Mouse (Mus musculus) myocyte (in vitro differentiated cells): ENCODE measurements around the gene Cldn2. TPM values are rescaled to one million over a fixed set of nuclear protein-coding genes. Genes with fewer than 3 reads are reported as not detected.
"Not testable (repeated sequence)": the region's sequence is repeated elsewhere in the genome, so short reads cannot be mapped to it uniquely, and the experiment has no call there.

ENCODE experiments used
- H3K27me3 ChIP-seq: one replicate; pipeline ENCODE4 v1.6.1; 2011; ENCODE audit not compliant: control insufficient read depth, insufficient read depth, insufficient read length
- H3K36me3 ChIP-seq: one replicate; pipeline ENCODE4 v1.6.1; 2011; ENCODE audit not compliant: control insufficient read depth, insufficient read depth
- H3K4me2 ChIP-seq: one replicate; pipeline ENCODE4 v1.6.1; 2011; ENCODE audit warnings: low read depth, control low read depth
- H3K4me3 ChIP-seq: one replicate; pipeline ENCODE4 v1.5.1; 2011; ENCODE audit warnings: mild to moderate bottlenecking, control low read depth, moderate library complexity
- H3K79me2 ChIP-seq: one replicate; pipeline ENCODE4 v1.6.1; 2011; ENCODE audit not compliant: control insufficient read depth, insufficient read depth
- H3ac ChIP-seq: one replicate; pipeline ENCODE4 v1.6.1; 2011; ENCODE audit not compliant: control insufficient read depth, insufficient read length
- CEBPB ChIP-seq: IDR thresholded peaks from 2 replicates; pipeline ENCODE4 v1.6.1; 2011; ENCODE audit warnings: mild to moderate bottlenecking, moderate library complexity; ENCODE audit not compliant: poor library complexity, insufficient read depth, severe bottlenecking
- E2F4 ChIP-seq: IDR thresholded peaks from one replicate; pipeline ENCODE4 v1.6.1; 2011; ENCODE audit warnings: mild to moderate bottlenecking, control low read depth, moderate library complexity; ENCODE audit not compliant: insufficient read depth
- MAX ChIP-seq: IDR thresholded peaks from one replicate; pipeline ENCODE4 v1.6.1; 2011; ENCODE audit warnings: low read depth, mild to moderate bottlenecking, control low read depth
- MYOD1 ChIP-seq, 3 experiments: IDR thresholded peaks; one replicate each; pipeline ENCODE4 v1.6.1; 2011; ENCODE audit warnings: control low read depth in 2 of 3, low read depth in 2 of 3, mild to moderate bottlenecking in 2 of 3, moderate library complexity in 1 of 3; ENCODE audit not compliant: insufficient read length in 2 of 3, control insufficient read depth in 1 of 3
- MYOG ChIP-seq, 3 experiments: IDR thresholded peaks; one replicate each; pipeline ENCODE4 v1.6.1; 2011; ENCODE audit warnings: control low read depth in 2 of 3, low read depth in 2 of 3, mild to moderate bottlenecking in 2 of 3; ENCODE audit not compliant: insufficient read length in 2 of 3, control insufficient read depth in 1 of 3, insufficient read depth in 1 of 3
- POLR2A ChIP-seq: IDR thresholded peaks from one replicate; pipeline ENCODE4 v1.6.1; 2011; ENCODE audit warnings: low read depth, mild to moderate bottlenecking, control low read depth, moderate library complexity; ENCODE audit not compliant: insufficient read length
- POLR2AphosphoS2 ChIP-seq: IDR thresholded peaks from one replicate; pipeline ENCODE4 v1.6.1; 2011; ENCODE audit warnings: low read depth, control low read depth; ENCODE audit not compliant: insufficient read length
- REST ChIP-seq: IDR thresholded peaks from one replicate; pipeline ENCODE4 v1.6.1; 2011; ENCODE audit warnings: mild to moderate bottlenecking, control low read depth, moderate library complexity; ENCODE audit not compliant: insufficient read depth, insufficient read length
- SRF ChIP-seq: IDR thresholded peaks from one replicate; pipeline ENCODE4 v1.6.1; 2011; ENCODE audit warnings: low read depth; ENCODE audit not compliant: control insufficient read depth, insufficient read length
- TCF12 ChIP-seq: IDR thresholded peaks from one replicate; pipeline ENCODE4 v1.6.1; 2011; ENCODE audit warnings: mild to moderate bottlenecking, control low read depth; ENCODE audit not compliant: poor library complexity, insufficient read depth, severe bottlenecking
- TCF3 ChIP-seq: IDR thresholded peaks from one replicate; pipeline ENCODE4 v1.6.1; 2011; ENCODE audit warnings: low read depth, control low read depth; ENCODE audit not compliant: insufficient read length
- USF1 ChIP-seq: IDR thresholded peaks from one replicate; pipeline ENCODE4 v1.6.1; 2011; ENCODE audit warnings: low read depth, mild to moderate bottlenecking, control low read depth, moderate library complexity
- polyA plus RNA-seq: library from polyadenylated mRNA; unstranded; fragments of >200 nt; fragmentation: generic; extraction: Trizol; gene quantifications from one replicate; pipeline ENCODE4 v1.2.1, GENCODE M21; 2012; ENCODE audit warnings: missing spikeins

The Cldn2 gene
- polyA plus RNA-seq: 1.0 TPM

DNA sequence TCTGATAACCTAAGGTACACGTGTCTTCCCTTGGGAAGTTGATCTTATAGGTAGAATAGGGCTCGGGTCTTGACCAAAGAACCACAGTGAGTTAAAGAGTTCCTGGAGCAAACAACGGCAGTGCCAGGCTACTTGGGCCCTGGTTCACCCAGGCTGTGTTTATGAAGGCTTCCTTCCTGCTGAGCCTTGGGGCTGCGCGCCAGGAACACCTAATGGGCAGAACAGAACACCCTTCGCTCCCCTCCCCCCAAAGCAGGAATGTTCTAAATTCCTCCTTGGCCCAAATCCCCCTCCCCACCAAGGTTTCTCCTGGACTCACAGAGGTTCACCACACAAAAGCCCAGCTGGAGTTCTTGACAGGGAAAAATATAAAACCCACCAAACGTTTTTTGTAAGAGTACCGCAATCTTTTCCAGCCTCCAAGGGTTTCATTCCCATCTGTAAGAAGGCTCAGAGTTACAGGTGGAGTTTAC, at the start of gene Cldn2:
Gene Cldn2 (plus strand): TSS at position 423 of the 473 bp plus-strand sequence.
- H3ac ChIP-seq: no peak within 1 kb of the TSS
- TF ChIP-seq TCF12 (no peak), SRF (no peak), REST (no peak), TCF3 (no peak), USF1 (no peak), E2F4 (no peak), CEBPB (no peak), POLR2AphosphoS2 (no peak), MYOD1 (IDR thresholded peaks at IDR 0.05; ENCODE audit: control insufficient read depth in 1 of 3, insufficient read length in 2 of 3, low read depth in 2 of 3) (no peak), POLR2A (no peak), MYOG (IDR thresholded peaks at IDR 0.05; ENCODE audit: control insufficient read depth in 1 of 3, insufficient read depth in 1 of 3, insufficient read length in 2 of 3, low read depth in 2 of 3) (no peak), MAX (no peak)
- H3K4me3 ChIP-seq: no peak within 1 kb of the TSS
- no peaks in the 10 kb centered on the region for H3K27me3 ChIP-seq
- H3K36me3 ChIP-seq: no peaks in the 10 kb centered on the region
- no peaks in the 10 kb centered on the region for H3K79me2 ChIP-seq
- no peak within 1 kb of the TSS for H3K4me2 ChIP-seq

DNA sequence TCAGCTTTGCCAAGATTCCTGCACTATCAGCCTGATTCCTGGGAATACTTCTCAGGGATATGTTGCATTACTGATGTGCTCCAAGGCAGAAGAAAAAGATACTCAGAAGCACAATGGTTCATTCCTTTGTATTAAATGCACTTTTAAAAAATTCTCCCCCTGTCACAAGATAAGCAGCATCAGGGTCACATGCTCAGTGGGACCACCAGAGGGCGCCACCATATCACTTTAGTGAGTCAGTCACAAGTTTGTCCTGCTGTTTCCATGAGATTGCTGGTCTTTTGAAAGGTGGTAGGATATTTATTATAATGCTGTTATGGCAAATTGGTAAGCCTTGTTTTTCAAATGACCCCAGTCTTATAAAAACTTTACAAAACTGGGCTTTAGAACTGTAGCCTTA, 48.8 kb upstream of the Cldn2 start:
- Histone ChIP-seq H3K4me3 (no peak overlapping the region), H3K4me2 (no peak overlapping the region), H3K36me3 (no peaks in the 10 kb centered on the region), H3K27me3 (no peaks in the 10 kb centered on the region), H3ac (no peak overlapping the region), H3K79me2 (no peaks in the 10 kb centered on the region)
- TF ChIP-seq SRF (no peak), TCF3 (no peak), MAX (no peak), E2F4 (no peak), MYOG (IDR thresholded peaks at IDR 0.05; ENCODE audit: control insufficient read depth in 1 of 3, insufficient read depth in 1 of 3, insufficient read length in 2 of 3, low read depth in 2 of 3) (no peak), REST (no peak), POLR2AphosphoS2 (no peak), TCF12 (no peak), CEBPB (no peak), POLR2A (no peak), USF1 (no peak), MYOD1 (IDR thresholded peaks at IDR 0.05; ENCODE audit: control insufficient read depth in 1 of 3, insufficient read length in 2 of 3, low read depth in 2 of 3) (no peak)

DNA sequence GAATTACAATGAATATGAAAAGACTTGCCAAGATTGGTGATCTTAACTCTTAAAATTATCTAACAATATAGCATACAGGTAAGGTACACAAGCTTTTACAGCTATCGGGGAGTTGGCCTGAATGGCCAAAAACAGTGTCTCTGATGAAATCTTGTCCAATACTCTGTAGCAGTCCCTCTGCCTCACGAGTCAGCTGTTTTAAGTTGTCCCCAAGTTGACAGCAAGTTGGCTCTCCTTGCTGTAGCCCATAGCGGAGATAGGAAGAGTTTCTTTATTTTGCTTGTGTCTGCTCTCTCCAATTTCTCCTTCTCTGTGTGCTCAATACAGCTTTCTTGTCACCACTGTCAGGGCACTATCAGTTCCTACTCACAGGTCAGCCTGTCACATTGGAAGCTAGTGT, 42.0 kb upstream of the Cldn2 start:
- not testable (repeated sequence) for H3K27me3 ChIP-seq, H3K4me2 ChIP-seq, H3K79me2 ChIP-seq, H3ac ChIP-seq, H3K36me3 ChIP-seq, H3K4me3 ChIP-seq
- TF ChIP-seq MYOD1 (IDR thresholded peaks at IDR 0.05; ENCODE audit: control insufficient read depth in 1 of 3, insufficient read length in 2 of 3, low read depth in 2 of 3): peak; percentile 13 to 72 (median 68)

DNA sequence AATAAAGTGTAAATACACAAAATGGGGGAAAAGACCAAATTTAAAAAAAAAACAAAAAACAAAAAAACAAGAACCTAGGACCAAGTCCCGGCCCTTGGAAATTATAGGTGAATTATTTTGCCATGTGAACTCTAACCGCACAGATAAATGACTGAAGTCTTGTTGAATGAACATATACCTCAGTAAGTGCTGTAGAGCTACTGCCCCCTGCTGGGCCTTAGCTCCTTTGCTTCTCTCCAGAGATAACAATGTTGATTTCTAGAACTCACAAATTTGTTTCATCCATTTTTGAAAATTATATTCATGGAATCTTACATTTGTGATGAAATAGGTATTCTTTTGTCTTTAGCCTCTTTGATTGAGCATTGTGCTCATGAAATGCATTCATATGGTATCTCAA, 38.1 kb upstream of the Cldn2 start:
- Histone ChIP-seq H3K27me3 (no peaks in the 10 kb centered on the region), H3K4me2 (no peak overlapping the region), H3K79me2 (no peaks in the 10 kb centered on the region), H3K4me3 (no peak overlapping the region), H3ac (no peak overlapping the region), H3K36me3 (no peaks in the 10 kb centered on the region)
- no peak for TF ChIP-seq POLR2AphosphoS2
- TF ChIP-seq MYOG (IDR thresholded peaks at IDR 0.05; ENCODE audit: control insufficient read depth in 1 of 3, insufficient read depth in 1 of 3, insufficient read length in 2 of 3, low read depth in 2 of 3): no peak
- TF ChIP-seq USF1: no peak
- no peak for TF ChIP-seq MAX
- TF ChIP-seq SRF: no peak
- TF ChIP-seq REST: no peak
- TF ChIP-seq E2F4: no peak
- TF ChIP-seq TCF12: no peak
- no peak for TF ChIP-seq TCF3
- no peak for TF ChIP-seq CEBPB
- no peak for TF ChIP-seq POLR2A
- TF ChIP-seq MYOD1 (IDR thresholded peaks at IDR 0.05; ENCODE audit: control insufficient read depth in 1 of 3, insufficient read length in 2 of 3, low read depth in 2 of 3): no peak

DNA sequence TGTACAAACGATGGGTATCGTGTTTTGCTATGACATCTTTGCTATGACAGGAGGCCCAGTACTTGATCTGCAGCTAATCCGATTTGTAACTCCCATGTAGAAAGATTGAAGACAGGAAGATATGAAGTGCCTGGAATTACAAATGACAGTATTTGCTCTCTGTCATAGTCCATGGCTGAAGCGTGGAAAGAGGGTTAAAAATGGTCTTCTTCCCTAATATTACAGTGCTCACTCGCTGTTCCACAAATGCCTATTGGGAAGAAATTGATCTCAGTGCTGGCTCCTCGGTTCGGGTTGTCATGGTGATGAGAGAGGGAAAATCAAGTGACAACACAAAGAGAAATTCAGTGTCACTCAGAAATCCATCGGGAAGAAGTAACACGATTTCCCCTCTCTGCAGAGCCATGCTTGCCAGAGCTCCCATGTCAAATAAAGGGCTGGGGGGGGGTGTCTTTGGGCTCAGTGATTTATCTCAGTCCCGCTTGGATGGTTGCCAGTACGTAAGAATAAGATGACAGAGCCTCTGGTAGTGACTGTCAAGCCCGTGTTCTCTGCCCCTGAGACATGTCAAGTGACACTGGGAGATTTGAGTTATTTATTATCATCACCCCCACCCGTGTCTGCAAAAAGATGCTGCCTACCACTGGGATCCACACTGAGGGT, 30.5 kb upstream of the Cldn2 start:
- no peaks in the 10 kb centered on the region for H3K36me3 ChIP-seq
- H3K4me3 ChIP-seq: no peak overlapping the region
- H3K27me3 ChIP-seq: no peaks in the 10 kb centered on the region
- no peak for TF ChIP-seq POLR2A
- no peak for TF ChIP-seq REST
- TF ChIP-seq MYOD1 (IDR thresholded peaks at IDR 0.05; ENCODE audit: control insufficient read depth in 1 of 3, insufficient read length in 2 of 3, low read depth in 2 of 3): no peak
- no peak for TF ChIP-seq MYOG (IDR thresholded peaks at IDR 0.05; ENCODE audit: control insufficient read depth in 1 of 3, insufficient read depth in 1 of 3, insufficient read length in 2 of 3, low read depth in 2 of 3)
- no peak for TF ChIP-seq POLR2AphosphoS2
- no peak for TF ChIP-seq TCF12
- no peak for TF ChIP-seq SRF
- H3K79me2 ChIP-seq: no peaks in the 10 kb centered on the region
- H3ac ChIP-seq: no peak overlapping the region
- H3K4me2 ChIP-seq: no peak overlapping the region
